Mouse (Mus musculus): Measurements from ENCODE around the gene Fasn. TPM values are rescaled to one million over a fixed set of nuclear protein-coding genes. Genes with fewer than 3 reads are reported as not detected.
"Not testable (repeated sequence)": the region's sequence is repeated elsewhere in the genome, so short reads cannot be mapped to it uniquely, and the experiment has no call there.

The Fasn gene
- polyA plus RNA-seq, 1 experiment from 2014 or later = 125 TPM

DNA sequence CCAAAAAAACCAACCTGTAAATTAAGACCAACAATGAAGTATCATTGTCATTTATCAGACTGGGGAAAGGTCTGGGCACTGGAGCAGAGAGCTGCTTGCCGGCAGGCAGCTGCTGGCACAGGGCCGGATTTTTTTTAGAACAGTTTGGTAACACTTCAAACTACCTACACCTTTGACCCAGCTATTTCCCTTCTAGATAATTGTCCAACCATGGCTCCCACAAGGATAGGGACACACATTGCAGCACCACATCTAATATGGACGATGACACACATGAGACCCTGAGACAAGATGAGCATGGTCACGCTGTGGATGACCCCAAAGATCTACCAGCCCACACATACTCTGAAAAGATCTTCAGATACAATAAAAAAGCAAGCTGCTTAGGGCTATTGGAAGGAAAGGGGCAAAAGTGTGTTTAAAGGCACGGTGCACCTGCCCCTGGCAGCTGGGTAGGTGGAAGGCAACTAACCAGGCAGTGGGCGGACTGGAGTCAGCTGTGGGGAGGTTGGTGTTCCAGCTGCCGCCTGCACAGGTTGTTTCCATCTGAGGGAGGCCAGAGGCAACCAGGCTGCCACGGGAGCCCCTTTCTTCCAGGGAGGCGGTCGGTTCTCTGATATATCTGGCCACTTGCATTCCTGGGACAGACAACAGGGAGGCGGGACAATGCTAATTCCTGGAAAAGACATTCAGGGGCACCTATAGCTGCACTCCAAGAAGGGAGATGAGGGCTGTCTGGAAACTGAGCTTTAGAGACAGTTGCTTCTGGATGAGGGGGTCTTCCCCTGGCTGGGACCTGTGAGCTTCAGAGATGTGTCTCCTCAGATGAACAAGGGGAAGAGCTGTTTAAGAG is 28.0 kb upstream of the Fasn start:
- no peak overlapping the region for H3K4me2 ChIP-seq (ENCODE audit: low read depth)
- H3K27ac ChIP-seq (ENCODE audit: low read depth, low read length) = no peak overlapping the region
- ATAC-seq (ENCODE audit: insufficient read depth, low FRiP score, low TSS enrichment) (no peak), DNase-seq (ENCODE audit: low spot score) (no peak)
- H3K9ac ChIP-seq (ENCODE audit: low read length) = no peak overlapping the region
- WGBS = 67% methylated on average over 11 of the region's 11 CpGs
- no peaks in the 10 kb centered on the region for H3K4me1 ChIP-seq (ENCODE audit: control insufficient read depth, insufficient read depth, low read length)
- no peaks in the 10 kb centered on the region; the same call in 1 of the 2 replicates for H3K36me3 ChIP-seq (ENCODE audit: control insufficient read depth, insufficient read depth, low read length)
- H3K27me3 ChIP-seq (ENCODE audit: control insufficient read depth, insufficient read depth, low read length) = no peaks in the 10 kb centered on the region
- H3K9me3 ChIP-seq (ENCODE audit: control insufficient read depth, low read length) = no peaks in the 10 kb centered on the region
- H3K4me3 ChIP-seq (ENCODE audit: low read depth, low read length) = no peak overlapping the region

DNA sequence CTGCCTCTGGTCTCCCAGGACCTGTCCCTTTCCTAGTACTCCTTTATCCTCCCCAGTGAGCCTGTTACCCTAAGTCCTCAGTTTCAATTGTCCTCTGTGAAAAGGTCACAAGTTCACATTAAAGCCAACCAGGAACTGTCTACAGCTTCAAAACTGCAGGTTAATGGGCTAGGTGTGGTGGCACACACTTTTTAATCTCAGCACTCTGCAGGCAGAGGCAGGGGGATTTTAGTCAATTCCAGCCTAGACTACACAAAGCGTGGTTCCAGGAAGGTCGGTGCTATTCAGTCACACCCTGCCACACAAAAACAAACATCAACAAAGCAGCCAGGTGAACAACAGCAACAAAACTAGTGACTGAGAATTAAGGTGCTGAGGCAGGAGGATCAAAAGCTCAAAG is 27.2 kb upstream of the Fasn start:
- Histone ChIP-seq H3K4me1 (ENCODE audit: control insufficient read depth, insufficient read depth, low read length) (no peaks in the 10 kb centered on the region), H3K36me3 (ENCODE audit: control insufficient read depth, insufficient read depth, low read length) (no peaks in the 10 kb centered on the region), H3K4me3 (ENCODE audit: low read depth, low read length) (no peak overlapping the region), H3K9me3 (ENCODE audit: control insufficient read depth, low read length) (no peaks in the 10 kb centered on the region), H3K9ac (ENCODE audit: low read length) (no peak overlapping the region), H3K27ac (ENCODE audit: low read depth, low read length) (no peak overlapping the region), H3K4me2 (ENCODE audit: low read depth) (no peak overlapping the region), H3K27me3 (ENCODE audit: control insufficient read depth, insufficient read depth, low read length) (no peaks in the 10 kb centered on the region)
- DNase-seq (ENCODE audit: low spot score) = no peak
- 77% methylated on average over 2 of the region's 2 CpGs for WGBS
- ATAC-seq (ENCODE audit: insufficient read depth, low FRiP score, low TSS enrichment) = no peak

DNA sequence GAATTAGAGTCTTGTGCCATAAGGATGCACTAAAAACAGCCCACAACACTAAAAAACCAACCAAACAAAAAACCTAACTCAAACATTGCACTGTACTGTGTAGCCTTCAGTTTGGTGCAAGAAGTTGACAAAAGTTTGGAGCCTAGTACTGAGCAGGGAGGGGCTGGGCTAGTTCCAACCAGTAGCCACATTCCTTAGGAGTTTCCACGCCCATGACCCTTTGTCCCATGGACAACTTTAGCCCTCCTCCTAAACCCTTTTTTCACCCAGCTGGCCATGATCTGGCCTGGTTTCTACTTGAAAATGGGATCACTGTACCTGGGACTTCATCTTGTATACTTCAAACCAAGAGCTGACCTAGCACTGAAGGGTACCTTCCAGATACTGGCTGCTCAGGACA is 26.8 kb upstream of the Fasn start:
- Histone ChIP-seq H3K4me2 (ENCODE audit: low read depth) (no peak overlapping the region), H3K4me1 (ENCODE audit: control insufficient read depth, insufficient read depth, low read length) (no peaks in the 10 kb centered on the region), H3K4me3 (ENCODE audit: low read depth, low read length) (no peak overlapping the region), H3K27ac (ENCODE audit: low read depth, low read length) (no peak overlapping the region), H3K9me3 (ENCODE audit: control insufficient read depth, low read length) (no peaks in the 10 kb centered on the region), H3K9ac (ENCODE audit: low read length) (no peak overlapping the region), H3K36me3 (ENCODE audit: control insufficient read depth, insufficient read depth, low read length) (no peaks in the 10 kb centered on the region), H3K27me3 (ENCODE audit: control insufficient read depth, insufficient read depth, low read length) (no peaks in the 10 kb centered on the region)
- ATAC-seq (ENCODE audit: insufficient read depth, low FRiP score, low TSS enrichment) (no peak), DNase-seq (ENCODE audit: low spot score) (no peak)
- WGBS = 89% methylated on average over 1 of the region's 1 CpGs

DNA sequence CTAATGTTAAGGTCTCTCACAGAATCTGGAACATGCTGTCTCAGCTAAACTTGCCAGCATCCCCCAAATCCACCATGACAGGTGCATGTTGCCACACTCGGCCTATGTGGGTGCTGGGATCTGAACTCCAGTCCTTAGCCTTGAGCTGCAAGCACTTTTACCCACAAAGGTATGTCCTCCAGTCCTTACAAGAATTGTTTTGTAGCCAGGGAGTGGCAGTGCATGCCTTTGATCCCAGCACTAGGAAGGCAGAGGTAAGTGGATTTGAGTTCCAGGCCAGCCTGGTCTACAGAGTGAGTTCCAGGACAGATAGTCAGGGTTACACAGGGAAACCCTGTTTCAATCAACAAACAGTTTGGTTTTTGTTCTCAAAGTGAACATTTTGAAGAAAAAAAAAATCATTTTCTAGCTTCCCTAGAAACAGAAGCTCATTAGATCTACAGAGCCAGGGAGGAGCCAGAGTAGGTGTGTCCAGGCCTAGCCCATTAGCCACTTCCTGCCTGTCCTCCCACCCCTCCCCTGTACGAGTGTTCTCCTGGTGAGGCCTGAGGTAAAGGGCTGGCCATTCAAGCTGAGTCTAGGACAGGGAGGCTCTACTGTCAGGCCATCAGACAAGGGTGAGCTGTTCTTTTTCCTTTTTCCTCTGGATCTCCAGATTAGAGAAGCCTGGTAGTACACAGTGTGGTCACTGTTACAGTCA is 26.1 kb upstream of the Fasn start:
- no peak overlapping the region for H3K27ac ChIP-seq (ENCODE audit: low read depth, low read length)
- no peak overlapping the region for H3K4me2 ChIP-seq (ENCODE audit: low read depth)
- H3K4me1 ChIP-seq (ENCODE audit: control insufficient read depth, insufficient read depth, low read length) = no peaks in the 10 kb centered on the region
- H3K27me3 ChIP-seq (ENCODE audit: control insufficient read depth, insufficient read depth, low read length) = no peaks in the 10 kb centered on the region
- DNase-seq (ENCODE audit: low spot score) (no peak), ATAC-seq (ENCODE audit: insufficient read depth, low FRiP score, low TSS enrichment) (no peak)
- H3K9ac ChIP-seq (ENCODE audit: low read length) = no peak overlapping the region
- WGBS = 58% methylated on average over 2 of the region's 2 CpGs
- no peak overlapping the region for H3K4me3 ChIP-seq (ENCODE audit: low read depth, low read length)
- H3K36me3 ChIP-seq (ENCODE audit: control insufficient read depth, insufficient read depth, low read length) = no peaks in the 10 kb centered on the region
- H3K9me3 ChIP-seq (ENCODE audit: control insufficient read depth, low read length) = no peaks in the 10 kb centered on the region

DNA sequence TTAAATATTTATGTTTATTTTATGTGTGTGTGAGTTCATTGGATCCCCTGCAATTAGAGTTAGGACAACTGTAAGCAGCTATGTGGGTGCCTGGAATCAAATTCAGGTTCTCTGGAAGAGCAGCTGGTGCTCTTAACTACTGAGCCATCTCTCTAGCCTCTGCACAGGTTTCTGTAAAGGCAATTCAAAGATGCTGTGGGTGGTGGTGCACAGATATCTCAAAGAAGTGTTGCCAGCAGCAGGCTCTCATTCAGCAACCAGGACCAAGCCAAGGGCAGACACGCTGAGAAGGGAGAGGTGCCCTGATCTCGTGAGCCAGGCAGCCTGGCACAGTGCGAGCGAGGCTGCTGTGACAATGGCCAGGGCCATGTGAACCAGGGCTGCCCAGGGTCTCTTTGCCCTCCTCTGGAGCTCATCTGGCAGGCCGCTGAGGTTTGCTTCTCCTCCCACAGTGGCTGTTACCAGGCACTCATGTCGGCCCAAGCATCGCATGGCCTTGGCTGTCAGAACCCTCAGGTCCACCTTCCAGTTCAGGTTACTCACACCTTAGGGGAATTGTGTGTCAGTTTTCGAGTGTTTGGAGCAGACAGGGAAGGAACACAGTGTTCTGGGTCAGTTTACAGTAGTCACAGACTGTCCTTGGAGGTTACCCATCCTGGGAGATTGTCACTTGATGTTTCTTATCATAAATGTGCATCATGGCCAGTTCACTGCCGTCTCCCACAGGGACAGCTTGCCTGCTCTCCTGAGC is 22.6 kb upstream of the Fasn start:
- no peak for DNase-seq (ENCODE audit: low spot score)
- H3K36me3 ChIP-seq (ENCODE audit: control insufficient read depth, insufficient read depth, low read length) = no peaks in the 10 kb centered on the region
- no peak for ATAC-seq (ENCODE audit: insufficient read depth, low FRiP score, low TSS enrichment)
- no peaks in the 10 kb centered on the region for H3K9me3 ChIP-seq (ENCODE audit: control insufficient read depth, low read length)
- no peak overlapping the region for H3K4me2 ChIP-seq (ENCODE audit: low read depth)
- no peak overlapping the region for H3K27ac ChIP-seq (ENCODE audit: low read depth, low read length)
- H3K4me3 ChIP-seq (ENCODE audit: low read depth, low read length) = no peak overlapping the region
- H3K9ac ChIP-seq (ENCODE audit: low read length) = no peak overlapping the region
- no peaks in the 10 kb centered on the region for H3K4me1 ChIP-seq (ENCODE audit: control insufficient read depth, insufficient read depth, low read length)
- 86% methylated on average over 9 of the region's 9 CpGs for whole genome bisulfite sequencing
- H3K27me3 ChIP-seq (ENCODE audit: control insufficient read depth, insufficient read depth, low read length) = no peaks in the 10 kb centered on the region

DNA sequence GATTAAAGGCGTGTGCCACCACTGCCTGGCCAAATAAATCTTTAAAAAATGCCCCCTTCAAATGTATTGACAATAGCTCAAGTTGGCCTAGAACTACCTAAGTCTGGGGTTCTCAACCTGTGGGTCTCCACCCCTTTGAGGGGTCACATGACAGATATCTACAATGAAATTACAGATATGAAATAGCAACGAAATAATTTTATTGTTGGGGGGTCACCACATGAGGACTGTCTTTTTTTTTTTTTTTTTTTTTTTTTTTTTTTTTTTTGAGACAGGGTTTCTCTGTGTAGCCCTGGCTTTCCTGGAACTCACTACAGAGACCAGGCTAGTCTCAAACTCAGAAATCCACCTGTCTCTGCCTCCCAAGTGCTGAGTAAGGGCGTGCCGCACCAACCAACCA is 20.0 kb upstream of the Fasn start:
- DNase-seq (ENCODE audit: low spot score) (no peak), ATAC-seq (ENCODE audit: insufficient read depth, low FRiP score, low TSS enrichment) (no peak)
- WGBS = 86% methylated on average over 4 of the region's 4 CpGs
- Histone ChIP-seq H3K4me3 (ENCODE audit: low read depth, low read length) (no peak overlapping the region), H3K36me3 (ENCODE audit: control insufficient read depth, insufficient read depth, low read length) (no peaks in the 10 kb centered on the region), H3K27ac (ENCODE audit: low read depth, low read length) (no peak overlapping the region), H3K4me1 (ENCODE audit: control insufficient read depth, insufficient read depth, low read length) (no peaks in the 10 kb centered on the region), H3K27me3 (ENCODE audit: control insufficient read depth, insufficient read depth, low read length) (no peaks in the 10 kb centered on the region), H3K9me3 (ENCODE audit: control insufficient read depth, low read length) (no peaks in the 10 kb centered on the region), H3K9ac (ENCODE audit: low read length) (no peak overlapping the region), H3K4me2 (ENCODE audit: low read depth) (no peak overlapping the region)

DNA sequence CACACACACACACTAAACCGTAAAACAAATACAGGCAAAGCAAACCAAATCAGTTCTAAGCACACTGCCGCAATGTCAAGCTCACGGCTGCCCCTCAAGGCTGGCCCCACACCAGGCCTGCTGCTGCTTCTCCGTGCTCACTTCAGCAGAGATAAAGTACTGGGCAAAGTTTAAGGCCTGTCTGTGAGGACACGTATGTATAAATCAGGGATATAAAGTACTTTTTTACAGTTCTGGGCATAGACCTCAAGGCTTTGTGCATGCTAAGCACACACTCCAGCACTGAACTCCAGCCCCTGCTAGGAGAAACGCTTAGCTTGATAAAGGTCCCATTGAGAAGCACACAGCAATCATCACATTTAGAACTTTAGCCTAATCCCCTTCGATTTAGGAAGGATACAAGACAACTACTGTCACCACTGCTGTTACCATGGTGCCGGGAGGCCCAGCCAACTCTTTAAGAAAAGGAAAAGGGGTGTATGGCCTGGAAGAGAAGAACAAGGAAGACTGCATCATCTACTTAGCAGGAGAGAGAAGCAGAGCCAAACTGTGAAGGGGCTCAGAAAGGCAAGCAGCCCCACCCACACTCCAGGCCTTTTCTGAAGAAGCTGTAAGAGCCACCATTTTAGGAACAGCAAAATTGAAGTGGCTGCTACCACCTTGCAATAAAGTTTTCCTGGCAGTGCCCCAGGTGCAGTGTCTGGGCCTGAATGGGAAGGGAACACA is 9.4 kb upstream of the Fasn start:
- Histone ChIP-seq H3K27ac (ENCODE audit: low read depth, low read length) (0 out of 2 replicates have a peak overlapping the region, but pooled peaks have one; percentile 39), H3K4me2 (ENCODE audit: low read depth) (no peak overlapping the region), H3K9me3 (ENCODE audit: control insufficient read depth, low read length) (no peaks in the 10 kb centered on the region), H3K27me3 (ENCODE audit: control insufficient read depth, insufficient read depth, low read length) (no peaks in the 10 kb centered on the region), H3K36me3 (ENCODE audit: control insufficient read depth, insufficient read depth, low read length) (no peaks in the 10 kb centered on the region), H3K9ac (ENCODE audit: low read length) (no peak overlapping the region), H3K4me1 (ENCODE audit: control insufficient read depth, insufficient read depth, low read length) (no peaks in the 10 kb centered on the region), H3K4me3 (ENCODE audit: low read depth, low read length) (no peak overlapping the region)
- 71% methylated on average over 8 of the region's 8 CpGs for WGBS
- 0 out of 2 replicates have a peak, but pooled peaks have one; percentile 27 for ATAC-seq (ENCODE audit: insufficient read depth, low FRiP score, low TSS enrichment)
- no peak for DNase-seq (ENCODE audit: low spot score)

DNA sequence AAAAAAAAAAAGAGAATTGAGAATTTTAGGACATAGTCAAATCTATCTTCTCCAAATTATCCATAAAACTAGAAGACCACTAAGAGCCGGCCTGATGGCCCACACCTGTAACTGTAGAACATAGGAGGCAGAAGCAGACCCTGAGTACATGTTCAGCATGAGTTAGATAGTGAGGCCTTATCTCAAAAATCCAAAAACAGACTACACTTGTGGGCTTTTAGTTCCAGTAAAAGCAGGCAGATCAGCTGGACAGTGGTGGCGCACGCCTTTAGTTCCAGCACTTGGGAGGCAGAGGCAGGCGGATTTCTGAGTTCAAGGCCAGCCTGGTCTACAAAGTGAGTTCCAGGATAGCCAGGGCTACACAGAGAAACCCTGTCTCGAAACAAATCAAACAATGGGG is 8.6 kb upstream of the Fasn start:
- 0 out of 2 replicates have a peak overlapping the region, but pooled peaks have one; percentile 39 for H3K27ac ChIP-seq (ENCODE audit: low read depth, low read length)
- WGBS = 90% methylated on average over 5 of the region's 5 CpGs
- H3K9me3 ChIP-seq (ENCODE audit: control insufficient read depth, low read length) = not testable (repeated sequence)

More for the DNA sequence above, 8.6 kb upstream of the Fasn start:
- H3K27me3 ChIP-seq (ENCODE audit: control insufficient read depth, insufficient read depth, low read length); H3K4me2 ChIP-seq (ENCODE audit: low read depth); DNase-seq (ENCODE audit: low spot score); H3K36me3 ChIP-seq (ENCODE audit: control insufficient read depth, insufficient read depth, low read length); H3K4me1 ChIP-seq (ENCODE audit: control insufficient read depth, insufficient read depth, low read length); ATAC-seq (ENCODE audit: insufficient read depth, low FRiP score, low TSS enrichment); H3K4me3 ChIP-seq (ENCODE audit: low read depth, low read length); H3K9ac ChIP-seq (ENCODE audit: low read length): not testable (repeated sequence)

Measured in neural tube, embryonic 11.5 days (tissue).